Mouse (Mus musculus): ENCODE measurements around the gene Thada.
"Not testable (repeated sequence)": the region's sequence is repeated elsewhere in the genome, so short reads cannot be mapped to it uniquely, and the experiment has no call there.

Thada gene

DNA sequence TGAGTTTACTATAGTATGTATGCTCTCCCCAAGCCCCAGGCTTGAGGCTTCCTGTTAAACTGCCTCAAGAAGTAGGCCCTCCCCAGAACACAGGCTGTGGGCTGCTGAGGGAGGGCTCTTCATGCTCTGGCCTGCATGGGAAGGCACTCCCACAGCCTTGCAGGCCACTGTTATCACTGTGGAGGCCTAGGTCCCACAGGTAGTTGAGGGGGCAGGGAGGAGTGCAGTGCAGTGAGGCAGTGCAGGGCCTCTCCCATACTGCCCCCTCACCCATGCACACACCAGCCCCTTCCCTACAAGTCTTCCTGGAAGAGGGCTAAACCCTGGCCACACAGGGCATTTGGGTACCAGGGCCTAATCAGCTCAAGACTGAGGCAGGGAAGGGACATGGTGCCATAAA lies 205.0 kb downstream of the Thada start:
- no peak for DNase-seq (ENCODE audit: low spot score in 2 of 2)

DNA sequence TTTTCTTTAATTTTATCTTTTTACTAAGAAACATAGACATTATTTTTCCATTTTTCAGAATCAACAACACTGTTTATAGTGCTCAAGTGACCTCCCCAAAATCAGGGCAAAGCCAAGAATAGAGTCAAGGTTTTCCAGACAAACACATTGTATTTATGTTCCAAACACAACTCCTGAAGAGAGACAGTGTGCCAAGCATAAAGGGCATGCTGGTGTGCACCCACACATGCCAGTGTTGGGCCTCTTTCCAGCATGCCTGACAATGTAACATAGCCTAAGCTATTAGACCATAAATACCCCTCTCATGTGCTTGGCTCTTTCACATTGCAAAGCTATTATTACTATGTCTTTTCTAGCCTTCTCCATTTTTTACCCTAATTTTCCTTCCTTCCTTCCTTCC lies 205.8 kb downstream of the Thada start:
- no peak for DNase-seq (ENCODE audit: low spot score in 2 of 2)

DNA sequence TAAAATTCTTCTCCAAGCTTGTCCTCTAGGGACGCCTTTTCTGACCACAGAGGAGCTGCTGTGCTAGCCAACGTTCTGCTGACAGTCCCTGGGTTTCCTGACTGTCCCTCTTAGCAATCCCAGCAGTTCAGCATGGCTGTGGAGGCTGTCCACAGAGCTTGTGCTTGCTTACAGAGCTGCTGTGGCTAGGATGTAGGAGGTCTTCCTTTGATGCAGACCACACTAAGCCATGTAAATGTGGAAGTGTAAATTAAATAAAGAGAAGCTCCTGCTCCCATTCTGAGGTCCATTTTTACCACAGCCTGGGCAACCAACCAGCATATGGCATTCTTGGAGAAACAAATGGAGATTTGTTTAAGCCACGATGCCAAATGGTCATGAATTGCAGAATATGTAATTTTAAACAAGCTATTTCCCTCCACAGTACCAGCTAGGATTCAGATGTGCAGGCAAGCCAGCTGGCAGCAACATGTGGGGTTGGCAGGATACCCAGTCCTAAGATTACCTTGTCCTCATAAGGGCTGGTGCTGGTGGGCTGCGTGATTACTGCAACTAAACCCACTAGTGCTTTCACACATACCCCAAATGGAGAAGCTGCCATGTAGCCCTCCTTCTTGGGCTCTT lies 207.3 kb downstream of the Thada start:
- DNase-seq (ENCODE audit: low spot score in 2 of 2) = peak; percentile 43 to 72

DNA sequence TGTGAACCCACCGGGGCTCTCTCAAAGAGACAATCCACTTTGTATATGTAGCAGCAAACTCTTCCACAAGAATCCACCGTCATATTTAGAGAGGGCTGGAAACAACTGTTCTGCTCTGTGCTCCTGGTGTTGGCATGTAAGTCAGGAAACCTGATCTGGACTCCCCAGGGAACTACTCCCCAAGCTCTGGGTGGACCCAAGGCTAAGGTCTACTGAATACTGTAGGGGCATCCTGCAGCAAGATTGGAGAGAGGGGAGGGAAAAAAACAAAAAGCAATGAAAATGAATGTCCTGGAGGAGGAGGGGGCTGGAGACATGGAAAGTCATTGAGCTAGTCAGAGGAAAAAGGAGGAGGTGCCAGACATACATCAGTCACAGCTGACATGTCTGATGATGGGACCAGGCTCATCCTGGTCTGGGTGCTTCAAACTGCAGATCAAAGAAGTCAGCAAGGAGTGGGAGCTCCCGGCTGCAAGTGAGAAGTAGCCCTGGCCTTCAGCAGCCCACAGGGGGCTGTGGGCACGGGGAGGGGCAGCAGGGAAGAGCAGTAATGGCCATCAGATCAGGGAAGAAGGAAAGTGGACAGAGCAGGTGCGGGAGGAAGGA lies 208.0 kb downstream of the Thada start:
- DNase-seq (ENCODE audit: low spot score in 2 of 2) = no peak

DNA sequence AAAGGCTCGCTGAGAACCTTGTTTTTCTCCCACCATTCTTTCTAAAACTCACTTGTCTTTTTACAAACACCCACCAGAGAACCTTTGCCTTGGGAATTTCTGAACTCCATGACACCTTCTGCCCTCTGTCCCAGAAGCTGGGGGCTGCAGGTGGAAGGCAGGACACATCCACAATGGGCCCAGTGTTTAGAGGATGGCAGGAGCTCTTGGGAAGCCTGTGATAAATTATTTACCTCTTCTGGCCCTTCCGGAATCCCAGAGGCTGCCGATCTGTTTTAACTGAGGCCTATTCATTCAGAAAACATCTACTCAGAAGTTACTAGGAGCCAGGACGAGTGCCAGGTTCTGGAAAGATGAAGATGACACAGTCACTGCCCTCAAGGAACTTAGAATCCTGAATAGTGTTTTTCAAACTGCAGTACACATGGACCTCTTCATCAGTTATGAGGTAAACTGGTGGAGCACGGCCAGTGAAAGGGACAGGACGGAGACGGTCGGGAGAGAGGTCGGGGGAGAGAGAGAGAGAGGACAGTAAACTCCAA lies 209.7 kb downstream of the Thada start:
- no peak for DNase-seq (ENCODE audit: low spot score in 2 of 2)

DNA sequence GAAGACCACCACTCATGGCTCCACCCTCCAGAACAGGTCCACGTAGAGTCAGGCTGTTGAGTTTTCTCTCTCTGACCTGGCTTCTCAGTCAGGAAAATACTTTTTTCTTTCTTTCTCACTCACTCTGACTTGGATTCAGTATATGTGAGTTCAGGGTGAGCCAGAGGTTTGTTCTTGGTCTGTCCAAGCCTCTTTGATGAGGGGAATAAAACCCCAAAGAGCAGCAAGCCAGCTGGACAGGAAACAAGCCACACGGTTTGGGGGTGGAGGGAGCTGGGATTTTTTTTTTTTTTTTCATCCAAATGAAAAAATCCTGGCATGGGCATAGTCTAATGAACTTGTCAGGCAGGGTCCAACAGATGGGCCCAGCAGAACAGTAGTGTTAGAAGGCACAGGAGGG lies 210.2 kb downstream of the Thada start:
- no peak for DNase-seq (ENCODE audit: low spot score in 2 of 2)

DNA sequence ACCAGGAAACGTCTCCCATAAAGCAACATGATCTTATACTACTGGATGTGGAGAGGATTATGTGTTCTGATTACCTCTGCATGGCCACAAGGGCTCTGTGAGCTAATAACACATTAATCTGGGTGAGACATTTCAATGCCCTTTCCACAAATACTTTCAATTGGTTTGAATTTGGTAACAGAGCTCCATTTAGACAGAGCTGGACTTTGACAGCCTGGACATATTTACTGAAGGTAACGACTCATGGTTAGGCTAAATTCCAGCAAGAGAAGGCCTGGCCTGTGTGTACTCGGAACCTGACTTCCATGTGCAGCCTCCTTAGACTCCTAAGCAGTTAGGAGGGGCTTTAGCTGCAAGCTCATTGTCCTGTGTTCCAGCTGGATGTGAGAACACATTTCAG lies 214.6 kb downstream of the Thada start:
- DNase-seq (ENCODE audit: low spot score in 2 of 2) = no peak

DNA sequence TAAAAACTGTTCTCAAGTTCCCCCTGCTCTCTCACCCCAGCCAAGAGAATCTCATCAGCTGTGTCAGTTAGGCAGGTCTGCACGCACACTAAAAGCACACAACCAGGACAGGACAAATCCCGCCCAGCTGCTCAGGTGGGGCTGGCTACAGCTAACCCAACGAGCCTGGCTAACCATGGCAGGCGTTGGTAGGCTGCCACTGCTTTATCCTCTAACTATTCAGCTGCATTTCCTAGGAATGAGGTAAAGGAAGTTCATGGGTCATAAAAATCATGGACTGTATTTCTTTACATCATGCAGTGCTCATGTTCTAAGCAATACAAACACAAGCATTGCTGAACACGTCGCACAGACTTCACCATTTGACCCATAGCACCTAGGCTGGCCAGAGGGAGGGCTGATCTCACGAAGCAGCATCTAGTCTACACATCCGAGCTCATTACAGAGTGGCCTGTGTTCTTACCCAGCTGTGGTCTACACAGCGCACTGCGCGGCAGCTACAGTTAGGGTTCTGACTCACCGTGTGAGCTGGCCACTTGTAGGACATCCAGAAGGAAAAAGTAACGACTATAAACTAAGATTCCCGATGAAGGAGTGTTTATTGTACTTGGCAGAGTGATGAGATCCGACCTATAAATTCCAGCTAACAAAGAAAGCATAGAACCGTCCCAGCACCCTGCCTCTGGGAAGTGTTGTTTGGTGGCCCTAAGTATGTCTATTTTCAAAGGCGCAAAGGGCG lies 221.7 kb downstream of the Thada start:
- no peak for DNase-seq (ENCODE audit: low spot score in 2 of 2)

DNA sequence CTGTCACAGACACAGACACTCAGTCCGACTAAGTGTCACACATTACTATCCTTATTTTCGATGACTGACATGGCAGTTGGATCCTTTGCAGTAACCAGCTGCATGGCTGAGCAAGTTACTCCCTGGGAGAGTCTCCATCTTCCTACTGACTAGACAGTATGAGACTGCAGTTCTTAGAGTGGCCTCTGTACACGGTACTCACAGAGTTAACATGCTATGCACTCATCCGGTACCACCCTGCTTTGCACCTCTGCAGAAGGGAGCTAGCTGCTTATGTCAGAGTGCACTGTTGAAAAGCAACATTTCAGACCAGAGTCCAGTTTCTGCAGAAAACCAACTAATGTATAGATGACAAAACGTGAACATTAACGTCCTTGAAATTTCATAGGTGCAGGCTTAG lies 222.2 kb downstream of the Thada start:
- no peak for DNase-seq (ENCODE audit: low spot score in 2 of 2)

DNA sequence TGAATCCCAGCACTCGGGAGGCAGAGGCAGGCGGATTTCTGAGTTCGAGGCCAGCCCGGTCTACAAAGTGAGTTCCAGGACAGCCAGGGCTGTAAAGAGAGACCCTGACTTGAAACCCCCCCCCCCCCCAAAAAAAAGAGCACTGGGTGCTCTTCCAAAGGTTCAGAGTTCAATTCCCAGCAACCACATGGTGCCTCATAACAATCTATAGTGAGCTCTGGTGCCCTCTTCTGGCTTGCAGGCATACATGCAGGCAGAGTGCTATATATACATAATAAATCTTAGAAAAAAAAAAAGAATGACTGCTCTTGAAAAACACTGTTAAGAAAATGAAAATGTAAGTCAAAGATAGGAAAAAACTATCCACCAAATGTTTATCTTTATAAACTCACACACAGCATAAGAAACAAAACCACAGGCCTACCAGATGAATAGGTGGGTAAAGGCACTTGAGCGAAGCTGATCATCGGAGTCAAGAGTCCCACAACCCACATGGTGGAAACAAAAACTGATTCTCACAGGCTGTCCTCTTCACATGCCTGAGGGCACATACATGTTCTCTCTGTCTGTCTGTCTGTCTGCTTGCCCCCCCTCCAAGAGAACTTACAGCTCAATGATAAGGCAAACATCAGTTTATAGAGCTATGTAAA lies 224.6 kb downstream of the Thada start:
- DNase-seq (ENCODE audit: low spot score in 2 of 2) = no peak

DNA sequence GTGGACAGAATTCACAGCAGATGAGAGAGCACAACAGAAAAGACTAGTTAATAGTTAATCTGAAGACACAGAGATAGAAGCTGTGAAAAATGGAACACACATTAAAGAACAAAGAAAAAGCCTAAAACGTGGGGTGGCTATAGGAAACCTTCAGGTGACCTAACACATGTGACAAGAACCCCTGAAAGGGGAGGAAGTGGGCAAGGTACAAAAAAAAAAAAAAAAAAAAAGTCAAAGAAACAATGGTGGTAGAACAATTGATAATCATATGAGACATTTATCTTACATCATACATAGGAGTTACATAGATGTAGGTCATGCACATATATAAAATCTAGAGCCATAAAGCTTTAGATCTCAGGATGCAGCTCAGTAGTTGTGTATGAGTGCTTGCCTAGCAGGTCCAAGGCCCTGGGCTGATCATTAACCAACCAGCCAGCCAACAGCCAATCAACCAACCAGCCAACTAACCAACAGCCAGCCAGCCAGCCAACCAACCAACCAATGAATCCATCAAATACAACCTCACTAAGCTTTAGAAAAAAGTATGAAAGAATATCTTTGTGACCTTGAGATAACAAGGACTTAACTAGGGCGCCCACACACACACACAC lies 226.2 kb downstream of the Thada start:
- no peak for DNase-seq (ENCODE audit: low spot score in 2 of 2)

DNA sequence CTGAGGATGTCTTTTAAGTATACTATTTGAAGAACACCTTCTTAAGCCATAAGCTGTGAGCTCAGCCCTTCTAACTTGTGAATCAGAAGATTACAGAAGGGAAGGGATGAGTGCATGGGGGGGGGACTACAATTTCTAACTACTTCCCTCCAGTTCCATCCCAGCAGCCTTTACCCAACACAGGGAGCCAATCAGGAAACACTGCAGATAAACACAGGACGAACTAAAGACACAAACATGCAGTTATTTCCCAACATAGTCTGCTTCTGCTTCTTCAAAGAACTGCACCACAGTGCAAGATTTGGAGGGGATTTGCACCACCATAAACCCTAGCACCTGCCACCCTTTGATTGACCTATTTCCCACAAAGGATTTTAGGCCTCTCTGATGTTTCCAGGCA lies 227.8 kb downstream of the Thada start:
- no peak for DNase-seq (ENCODE audit: low spot score in 2 of 2)

DNA sequence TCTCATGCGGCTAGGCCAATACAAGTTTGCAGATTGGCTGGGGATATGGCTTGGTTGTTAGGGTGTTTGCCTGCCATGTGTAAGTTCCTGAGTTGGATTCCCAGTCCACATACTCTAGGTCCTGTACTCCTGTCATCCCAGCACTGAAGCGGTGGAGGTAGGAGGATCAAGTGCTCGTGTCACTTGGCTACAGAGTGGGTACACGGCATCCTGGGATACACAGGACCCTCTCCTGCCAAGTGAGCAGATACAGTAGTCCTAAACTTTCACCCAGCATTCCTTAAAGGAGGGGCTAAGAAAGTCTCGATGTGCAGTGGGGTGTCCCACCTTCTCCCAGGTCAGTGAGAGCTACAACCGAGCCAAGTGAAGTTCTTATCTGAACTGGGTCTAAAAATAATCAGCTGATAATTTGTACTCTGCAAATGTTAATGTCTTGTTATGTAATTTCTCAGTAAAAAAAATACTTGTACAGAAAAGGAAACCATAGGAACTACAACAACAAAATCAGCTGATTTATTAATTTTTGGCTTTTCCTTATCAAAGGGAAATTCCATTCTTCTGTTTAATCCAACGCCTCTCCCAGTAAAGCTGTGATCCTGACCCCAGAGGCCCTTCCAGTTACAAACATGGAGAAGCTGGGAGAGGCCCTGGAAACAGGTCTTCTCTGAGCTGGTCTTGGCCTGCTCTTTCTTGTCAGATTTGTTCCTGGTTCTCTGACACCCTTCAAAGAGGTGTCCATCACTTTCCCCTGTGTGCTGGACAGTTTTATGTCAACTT lies 229.0 kb downstream of the Thada start:
- peak; percentile 66 to 71 for DNase-seq (ENCODE audit: low spot score in 2 of 2)

DNA sequence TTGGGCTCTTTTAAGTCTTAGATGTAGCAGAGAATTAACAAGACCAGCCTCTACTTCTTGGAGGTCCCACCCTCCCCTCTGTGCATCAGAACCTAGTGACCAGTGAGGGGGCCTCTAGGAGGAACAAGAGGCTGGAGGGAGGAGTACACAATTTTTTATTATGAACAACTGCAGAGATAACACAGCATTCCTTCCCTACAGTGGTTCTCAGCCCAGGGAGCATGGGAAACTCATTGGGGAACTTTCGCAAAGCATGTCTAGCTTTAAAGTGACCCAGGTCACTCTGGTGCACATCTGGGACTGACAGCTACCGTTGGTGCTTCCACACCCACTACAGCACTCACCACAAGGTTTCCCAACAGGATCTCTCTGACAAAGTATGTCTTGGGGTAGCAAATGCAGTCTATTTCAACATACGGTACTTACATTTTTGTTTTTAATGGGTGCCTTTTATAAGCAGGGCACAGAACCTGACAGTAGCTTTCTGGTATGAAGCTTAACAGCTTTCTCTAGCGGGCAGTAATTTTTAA lies 230.5 kb downstream of the Thada start:
- peak in 1 of 2 experiments; percentile 31 for DNase-seq (ENCODE audit: low spot score in 2 of 2)

DNA sequence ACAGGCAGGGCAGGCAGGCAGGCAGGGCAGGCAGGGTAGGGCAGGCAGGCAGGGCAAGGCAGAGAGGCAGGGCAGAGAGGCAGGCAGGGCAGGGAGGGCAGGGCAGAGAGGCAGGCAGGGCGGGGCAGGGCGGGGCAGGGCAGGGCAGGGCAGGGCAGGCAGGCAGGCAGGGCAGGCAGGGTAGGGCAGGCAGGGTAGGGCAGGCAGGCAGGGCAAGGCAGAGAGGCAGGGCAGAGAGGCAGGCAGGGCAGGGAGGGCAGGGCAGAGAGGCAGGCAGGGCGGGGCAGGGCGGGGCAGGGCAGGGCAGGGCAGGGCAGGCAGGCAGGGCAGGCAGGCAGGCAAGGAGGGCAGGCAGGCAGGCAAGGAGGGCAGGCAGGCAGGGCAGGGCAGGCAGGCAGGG lies 231.2 kb downstream of the Thada start:
- not testable (repeated sequence) for DNase-seq (ENCODE audit: low spot score in 2 of 2)

DNA sequence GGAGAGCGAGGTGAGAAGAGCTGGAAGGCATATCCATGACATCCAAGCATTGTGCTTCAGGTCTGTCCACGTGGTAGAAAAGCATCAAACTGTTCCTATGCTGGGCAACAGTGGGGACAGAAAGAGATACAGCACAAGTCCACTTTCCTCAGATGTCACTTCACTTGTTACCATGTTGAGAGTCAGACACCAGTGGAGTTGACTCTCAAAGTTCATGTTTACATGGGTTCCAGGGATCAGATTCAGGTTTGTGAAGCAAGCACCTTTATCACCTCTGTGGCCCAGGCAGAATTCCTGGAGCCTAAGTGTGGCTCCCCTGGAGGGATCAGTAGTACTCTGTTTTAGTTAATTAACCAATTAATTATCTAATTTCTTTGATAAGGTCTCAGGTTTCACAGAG lies 232.2 kb downstream of the Thada start:
- DNase-seq (ENCODE audit: low spot score in 2 of 2) = no peak

DNA sequence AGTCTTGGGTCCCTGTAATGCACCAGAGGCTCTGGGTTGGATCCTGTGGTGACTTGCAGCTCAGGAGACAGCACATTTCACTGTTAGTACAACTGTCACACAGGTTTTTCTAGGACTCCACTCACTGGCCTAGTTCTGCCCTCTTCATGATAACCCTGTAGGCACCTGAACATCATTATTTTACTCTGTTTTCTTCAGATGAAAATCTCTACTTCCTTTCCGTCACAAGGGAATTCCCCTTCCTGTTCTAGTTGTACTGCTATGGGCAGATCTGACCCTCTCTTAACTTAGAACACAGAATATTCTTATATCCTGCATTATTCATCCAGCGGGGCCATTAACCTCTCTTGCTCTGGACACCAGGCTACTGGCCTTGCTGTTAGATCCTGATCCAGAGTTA lies 234.6 kb downstream of the Thada start:
- DNase-seq (ENCODE audit: low spot score in 2 of 2) = no peak

DNA sequence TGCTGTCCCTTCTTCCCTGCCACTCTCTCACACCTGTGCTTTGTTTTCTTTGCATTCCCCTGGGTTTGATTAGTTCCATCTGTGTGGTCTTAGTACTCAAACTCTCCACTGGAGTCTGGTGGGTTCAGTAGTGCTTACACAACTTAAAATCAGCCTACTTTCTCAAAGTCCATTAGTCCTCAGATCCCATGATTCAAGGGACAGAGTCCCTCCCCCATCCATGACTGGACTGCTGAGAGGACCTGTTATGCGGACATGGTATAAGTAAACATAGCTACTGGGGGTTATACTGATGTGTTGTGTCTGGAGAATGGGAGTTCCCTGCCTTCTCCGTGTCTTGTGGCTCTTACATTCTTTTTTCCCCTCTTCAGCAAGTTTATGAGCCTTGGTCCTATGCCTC lies 237.8 kb downstream of the Thada start:
- no peak for DNase-seq (ENCODE audit: low spot score in 2 of 2)

DNA sequence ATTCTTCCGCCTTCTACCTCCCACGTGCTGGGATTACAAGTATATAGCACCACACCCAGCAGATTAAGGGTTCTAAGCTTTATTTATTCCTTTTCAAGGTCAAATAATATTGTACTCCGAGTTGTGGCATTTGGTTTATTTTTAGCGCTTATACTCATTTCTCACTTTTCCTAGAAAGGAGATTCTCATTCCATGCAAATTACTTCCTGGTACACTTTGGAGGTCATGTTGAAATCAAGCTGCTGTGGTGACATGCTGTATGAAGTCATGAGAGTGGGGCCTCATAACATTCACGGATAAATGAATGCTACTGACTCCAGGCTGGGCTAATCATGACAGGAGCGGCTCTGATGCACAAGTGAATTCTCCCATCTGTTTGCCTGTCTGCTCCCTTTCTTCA lies 239.3 kb downstream of the Thada start:
- no peak for DNase-seq (ENCODE audit: low spot score in 2 of 2)

DNA sequence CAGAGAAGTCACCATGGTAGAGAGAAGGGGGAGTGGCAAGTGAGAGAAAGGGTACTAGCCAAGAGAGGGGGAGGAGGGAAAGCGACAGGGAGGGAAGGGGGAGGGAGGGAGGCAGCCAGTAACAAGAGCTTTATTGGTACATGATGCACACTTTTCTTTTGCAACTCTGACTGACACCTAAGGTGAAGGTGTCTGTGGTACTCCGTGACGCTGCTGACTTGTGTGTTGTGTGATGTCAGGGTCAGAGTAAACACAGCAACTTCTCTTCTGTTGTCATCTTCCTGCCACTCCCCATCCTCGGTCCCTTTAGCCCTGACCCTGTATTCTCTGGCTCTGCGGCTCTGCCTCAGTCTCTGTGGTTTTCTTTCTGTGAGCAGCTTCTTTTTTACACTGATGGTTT lies 239.8 kb downstream of the Thada start:
- no peak for DNase-seq (ENCODE audit: low spot score in 2 of 2)

Measured in heart, adult 9 months (tissue).